Mouse (Mus musculus): ENCODE data around the gene Pi4kb. TPM values are rescaled to one million over a fixed set of nuclear protein-coding genes. Genes with fewer than 3 reads are reported as not detected.
A peak's percentile ranks its signal among the peaks of the same experiment; 100 is the strongest.

Pi4kb gene
- polyA plus RNA-seq, 1 experiment from 2014 or later = 22.3 TPM

- WGBS = 86% methylated on average over 3 of the region's 3 CpGs
- Histone ChIP-seq H3K27me3 (ENCODE audit: insufficient read depth, poor library complexity, severe bottlenecking) (no peaks in the 10 kb centered on the region), H3K4me1 (replicated peaks) (peaks cover 19% of the 10 kb centered on the region), H3K9me3 (no peaks in the 10 kb centered on the region), H3K4me3 (no peak overlapping the region), H3K36me3 (peaks cover 7% of the 10 kb centered on the region), H3K27ac (no peak overlapping the region)
- no peak for DNase-seq (ENCODE audit: low spot score)
Observed at GRCm38 (mm10) chr3:94972552-94972951, 2.0 kb upstream of the Pi4kb start.

GRCm38 (mm10) chr3:94973620-94974019 lies 911 bp upstream of the Pi4kb start:
- H3K36me3 ChIP-seq = peaks cover 11% of the 10 kb centered on the region
- 85% methylated on average over 5 of the region's 5 CpGs for WGBS
- no peak overlapping the region for H3K27ac ChIP-seq
- H3K9me3 ChIP-seq = no peaks in the 10 kb centered on the region
- peak overlapping the region; percentile 67 for H3K4me3 ChIP-seq
- no peaks in the 10 kb centered on the region for H3K27me3 ChIP-seq (ENCODE audit: insufficient read depth, poor library complexity, severe bottlenecking)
- DNase-seq (ENCODE audit: low spot score) = no peak
- H3K4me1 ChIP-seq (replicated peaks) = peaks cover 19% of the 10 kb centered on the region

- H3K27ac ChIP-seq = peak overlapping the region; percentile 94
Observed at GRCm38 (mm10) chr3:94974026-94974527, 454 bp upstream of the Pi4kb start.

GRCm38 (mm10) chr3:94984312-94984711 lies 9.8 kb downstream of the Pi4kb start:
- Histone ChIP-seq H3K27ac (no peak overlapping the region), H3K4me3 (no peak overlapping the region), H3K9me3 (no peaks in the 10 kb centered on the region), H3K27me3 (ENCODE audit: insufficient read depth, poor library complexity, severe bottlenecking) (no peaks in the 10 kb centered on the region), H3K4me1 (replicated peaks) (peaks cover 4% of the 10 kb centered on the region; the same call in 1 of the 2 replicates), H3K36me3 (peaks cover 69% of the 10 kb centered on the region)
- WGBS = 92% methylated on average over 11 of the region's 11 CpGs
- no peak for DNase-seq (ENCODE audit: low spot score)

More at GRCm38 (mm10) chr3:94974026-94974527, 454 bp upstream of the Pi4kb start:
- H3K4me3 ChIP-seq = peak overlapping the region; percentile 67
- H3K27me3 ChIP-seq (ENCODE audit: insufficient read depth, poor library complexity, severe bottlenecking) = no peaks in the 10 kb centered on the region
- peaks cover 19% of the 10 kb centered on the region for H3K4me1 ChIP-seq (replicated peaks)
- 22% methylated on average over 9 of the region's 9 CpGs for WGBS
- no peaks in the 10 kb centered on the region for H3K9me3 ChIP-seq
- peaks cover 13% of the 10 kb centered on the region for H3K36me3 ChIP-seq
- no peak for DNase-seq (ENCODE audit: low spot score)

GRCm38 (mm10) chr3:94985513-94985912 lies 11.0 kb downstream of the Pi4kb start:
- peaks cover 5% of the 10 kb centered on the region; the same call in 1 of the 2 replicates for H3K4me1 ChIP-seq (replicated peaks)
- 97% methylated on average over 2 of the region's 2 CpGs for WGBS

GRCm38 (mm10) chr3:94987578-94987977 lies 13.0 kb downstream of the Pi4kb start:
- Histone ChIP-seq H3K36me3 (peaks cover 70% of the 10 kb centered on the region), H3K4me1 (replicated peaks) (peaks cover 5% of the 10 kb centered on the region; the same call in 1 of the 2 replicates), H3K4me3 (no peak overlapping the region), H3K9me3 (no peaks in the 10 kb centered on the region), H3K27me3 (ENCODE audit: insufficient read depth, poor library complexity, severe bottlenecking) (no peaks in the 10 kb centered on the region), H3K27ac (no peak overlapping the region)
- no peak for DNase-seq (ENCODE audit: low spot score)

More at GRCm38 (mm10) chr3:94985513-94985912, 11.0 kb downstream of the Pi4kb start:
- no peaks in the 10 kb centered on the region for H3K27me3 ChIP-seq (ENCODE audit: insufficient read depth, poor library complexity, severe bottlenecking)
- no peak overlapping the region for H3K27ac ChIP-seq
- DNase-seq (ENCODE audit: low spot score) = no peak
- H3K36me3 ChIP-seq = peaks cover 72% of the 10 kb centered on the region
- H3K9me3 ChIP-seq = no peaks in the 10 kb centered on the region
- no peak overlapping the region for H3K4me3 ChIP-seq

GRCm38 (mm10) chr3:94989159-94989761 lies 14.7 kb downstream of the Pi4kb start:
- 60% methylated on average over 9 of the region's 9 CpGs for WGBS

GRCm38 (mm10) chr3:94996946-94997345 lies 22.4 kb downstream of the Pi4kb start:
- Histone ChIP-seq H3K9me3 (no peaks in the 10 kb centered on the region), H3K27me3 (ENCODE audit: insufficient read depth, poor library complexity, severe bottlenecking) (no peaks in the 10 kb centered on the region), H3K36me3 (peaks cover 100% of the 10 kb centered on the region), H3K4me1 (replicated peaks) (no peaks in the 10 kb centered on the region), H3K4me3 (no peak overlapping the region), H3K27ac (no peak overlapping the region)
- 37% methylated on average over 2 of the region's 2 CpGs for WGBS
- DNase-seq (ENCODE audit: low spot score) = peak; percentile 70

More at GRCm38 (mm10) chr3:94989159-94989761, 14.7 kb downstream of the Pi4kb start:
- peaks cover 77% of the 10 kb centered on the region for H3K36me3 ChIP-seq
- DNase-seq (ENCODE audit: low spot score) = no peak
- H3K4me1 ChIP-seq (replicated peaks) = peaks cover 5% of the 10 kb centered on the region; the same call in 1 of the 2 replicates
- H3K4me3 ChIP-seq = no peak overlapping the region
- no peaks in the 10 kb centered on the region for H3K9me3 ChIP-seq
- no peaks in the 10 kb centered on the region for H3K27me3 ChIP-seq (ENCODE audit: insufficient read depth, poor library complexity, severe bottlenecking)
- no peak overlapping the region for H3K27ac ChIP-seq

GRCm38 (mm10) chr3:95002569-95002968 lies 28.0 kb downstream of the Pi4kb start:
- Histone ChIP-seq H3K4me1 (replicated peaks) (peaks cover 17% of the 10 kb centered on the region), H3K36me3 (peaks cover 99% of the 10 kb centered on the region), H3K27me3 (ENCODE audit: insufficient read depth, poor library complexity, severe bottlenecking) (no peaks in the 10 kb centered on the region), H3K9me3 (no peaks in the 10 kb centered on the region), H3K4me3 (no peak overlapping the region), H3K27ac (peak overlapping the region; percentile 53; the same call in 1 of the 2 replicates)
- no peak for DNase-seq (ENCODE audit: low spot score)
- 79% methylated on average over 4 of the region's 4 CpGs for WGBS

GRCm38 (mm10) chr3:95003273-95003672 lies 28.7 kb downstream of the Pi4kb start:
- Histone ChIP-seq H3K4me3 (no peak overlapping the region), H3K27ac (peak overlapping the region; percentile 53; the same call in 1 of the 2 replicates), H3K4me1 (replicated peaks) (peaks cover 23% of the 10 kb centered on the region), H3K27me3 (ENCODE audit: insufficient read depth, poor library complexity, severe bottlenecking) (no peaks in the 10 kb centered on the region), H3K36me3 (peaks cover 99% of the 10 kb centered on the region), H3K9me3 (no peaks in the 10 kb centered on the region)
- no peak for DNase-seq (ENCODE audit: low spot score)

GRCm38 (mm10) chr3:95005651-95006050 lies 31.1 kb downstream of the Pi4kb start:
- no peak for DNase-seq (ENCODE audit: low spot score)
- WGBS = 90% methylated on average over 3 of the region's 3 CpGs
- no peak overlapping the region for H3K4me3 ChIP-seq
- no peak overlapping the region for H3K27ac ChIP-seq
- H3K9me3 ChIP-seq = no peaks in the 10 kb centered on the region
- H3K4me1 ChIP-seq (replicated peaks) = peaks cover 33% of the 10 kb centered on the region
- peaks cover 99% of the 10 kb centered on the region for H3K36me3 ChIP-seq
- no peaks in the 10 kb centered on the region for H3K27me3 ChIP-seq (ENCODE audit: insufficient read depth, poor library complexity, severe bottlenecking)

- H3K4me3 ChIP-seq = no peak overlapping the region
- 81% methylated on average over 9 of the region's 9 CpGs for WGBS
- no peaks in the 10 kb centered on the region for H3K27me3 ChIP-seq (ENCODE audit: insufficient read depth, poor library complexity, severe bottlenecking)
- no peaks in the 10 kb centered on the region for H3K9me3 ChIP-seq
- DNase-seq (ENCODE audit: low spot score) = no peak
- peaks cover 99% of the 10 kb centered on the region for H3K36me3 ChIP-seq
- no peak overlapping the region for H3K27ac ChIP-seq
- H3K4me1 ChIP-seq (replicated peaks) = peaks cover 35% of the 10 kb centered on the region
Observed at GRCm38 (mm10) chr3:95007706-95008105, 33.2 kb downstream of the Pi4kb start.

GRCm38 (mm10) chr3:95010396-95010795 lies 35.9 kb downstream of the Pi4kb start:
- peaks cover 54% of the 10 kb centered on the region for H3K4me1 ChIP-seq (replicated peaks)
- H3K9me3 ChIP-seq = no peaks in the 10 kb centered on the region
- no peak overlapping the region for H3K27ac ChIP-seq
- H3K36me3 ChIP-seq = peaks cover 81% of the 10 kb centered on the region
- no peak for DNase-seq (ENCODE audit: low spot score)
- no peak overlapping the region for H3K4me3 ChIP-seq
- WGBS = 87% methylated on average over 7 of the region's 7 CpGs
- no peaks in the 10 kb centered on the region for H3K27me3 ChIP-seq (ENCODE audit: insufficient read depth, poor library complexity, severe bottlenecking)
